Mouse (Mus musculus) gastrocnemius, postnatal 25 days (tissue): ENCODE measurements around the gene S100a11. TPM values are rescaled to one million over a fixed set of nuclear protein-coding genes. Genes with fewer than 3 reads are reported as not detected.
"Not testable (repeated sequence)": the region's sequence is repeated elsewhere in the genome, so short reads cannot be mapped to it uniquely, and the experiment has no call there.

Experiments
- DNase-seq: peaks from one replicate; pipeline ENCODE4 v3.0.0; 2022
- total RNA-seq, 2 experiments: library from RNA; stranded (reverse); gene quantifications; 1 replicate in 1 of 2; 2 replicates in 1 of 2; pipeline ENCODE4 v1.2.3; 2021

Gene S100a11
- total RNA-seq, 2 experiments from 2014 or later, result 50.6 to 90.7 TPM

- DNase-seq, result no peak
These were observed 1.3 kb downstream of the S100a11 start for GRCm38 (mm10) chr3:93521462-93522057.

- peak; percentile 50 for DNase-seq
These were observed 2.3 kb downstream of the S100a11 start for GRCm38 (mm10) chr3:93522611-93523010.

- DNase-seq, result no peak
These were observed 7.0 kb downstream of the S100a11 start for GRCm38 (mm10) chr3:93527300-93527699.

- no peak for DNase-seq
These were observed 8.5 kb downstream of the S100a11 start for GRCm38 (mm10) chr3:93528807-93529206.

- peak; percentile 56 for DNase-seq
These were observed 16.8 kb downstream of the S100a11 start for GRCm38 (mm10) chr3:93537068-93537576.

GRCm38 (mm10) chr3:93538486-93538885 is 18.2 kb downstream of the S100a11 start:
- DNase-seq, result no peak

- DNase-seq, result no peak
These were observed 21.2 kb downstream of the S100a11 start for GRCm38 (mm10) chr3:93541501-93541900.

GRCm38 (mm10) chr3:93544170-93544569 is 23.9 kb downstream of the S100a11 start:
- DNase-seq, result not testable (repeated sequence)

- peak; percentile 66 for DNase-seq
These were observed 26.9 kb downstream of the S100a11 start for GRCm38 (mm10) chr3:93547099-93547648.

GRCm38 (mm10) chr3:93547749-93548540 is 27.7 kb downstream of the S100a11 start:
- no peak for DNase-seq

GRCm38 (mm10) chr3:93548541-93549266 is 28.4 kb downstream of the S100a11 start:
- DNase-seq, result no peak

GRCm38 (mm10) chr3:93549986-93550385 is 29.7 kb downstream of the S100a11 start:
- no peak for DNase-seq

- DNase-seq, result no peak
These were observed 31.9 kb downstream of the S100a11 start for GRCm38 (mm10) chr3:93551950-93552901.

- DNase-seq, result no peak
These were observed 33.0 kb downstream of the S100a11 start for GRCm38 (mm10) chr3:93553311-93553710.

- DNase-seq, result peak; percentile 40
These were observed 33.6 kb downstream of the S100a11 start for GRCm38 (mm10) chr3:93553765-93554378.

- peak; percentile 16 for DNase-seq
These were observed 34.2 kb downstream of the S100a11 start for GRCm38 (mm10) chr3:93554379-93554980.

- peak; percentile 81 for DNase-seq
These were observed 34.9 kb downstream of the S100a11 start, which contains the start of gene S100a10 for GRCm38 (mm10) chr3:93554981-93555877. Gene S100a10 (plus strand): TSS chr3:93555080.

GRCm38 (mm10) chr3:93555878-93556254 is 35.6 kb downstream of the S100a11 start:
- peak; percentile 80 for DNase-seq

- no peak for DNase-seq
These were observed 36.3 kb downstream of the S100a11 start for GRCm38 (mm10) chr3:93556599-93556998.
